Mouse (Mus musculus) ES-Bruce4 (cell line): ENCODE measurements around the gene Amn1.

ENCODE experiments used
- CTCF ChIP-seq: IDR thresholded peaks from one replicate; pipeline ENCODE4 v1.8.1; 2011; ENCODE audit warnings: low read depth, low read length
- EP300 ChIP-seq: IDR thresholded peaks from 2 replicates; pipeline ENCODE4 v1.6.1; 2011; ENCODE audit warnings: low read depth, low read length; ENCODE audit not compliant: insufficient read depth
- POLR2A ChIP-seq: IDR thresholded peaks from one replicate; pipeline ENCODE4 v1.8.1; 2011; ENCODE audit warnings: low read length; ENCODE audit not compliant: insufficient read depth

DNA sequence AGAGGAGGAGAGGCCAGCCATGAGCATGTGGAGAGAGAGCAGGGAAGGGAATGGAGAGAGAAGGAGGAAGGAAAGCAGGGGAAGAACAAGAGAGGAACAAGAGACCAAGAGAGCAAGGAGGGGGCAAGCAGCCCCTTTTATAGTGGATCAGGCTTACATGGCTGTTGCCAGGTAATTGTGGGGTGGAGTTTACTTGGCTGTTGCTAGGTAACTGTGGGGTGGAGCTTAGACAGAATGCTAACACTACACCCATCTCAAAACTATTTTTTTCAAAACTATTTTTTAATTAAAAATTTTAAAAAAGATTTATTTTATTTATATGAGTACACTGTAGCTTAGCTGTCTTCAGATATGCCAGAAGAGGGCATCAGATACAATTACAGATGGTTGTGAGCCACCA, 10.1 kb upstream of the Amn1 start:
- no peak for TF ChIP-seq CTCF
- TF ChIP-seq POLR2A = no peak
- TF ChIP-seq EP300 = no peak
